Mouse (Mus musculus): ENCODE measurements at regions not wholly inside any gene's neighbourhood (a gene's known extent, or its start where the extent isn't known, plus 50 kb on each side); places are given as distances from the start of the nearest gene placed in this dataset.

DNA sequence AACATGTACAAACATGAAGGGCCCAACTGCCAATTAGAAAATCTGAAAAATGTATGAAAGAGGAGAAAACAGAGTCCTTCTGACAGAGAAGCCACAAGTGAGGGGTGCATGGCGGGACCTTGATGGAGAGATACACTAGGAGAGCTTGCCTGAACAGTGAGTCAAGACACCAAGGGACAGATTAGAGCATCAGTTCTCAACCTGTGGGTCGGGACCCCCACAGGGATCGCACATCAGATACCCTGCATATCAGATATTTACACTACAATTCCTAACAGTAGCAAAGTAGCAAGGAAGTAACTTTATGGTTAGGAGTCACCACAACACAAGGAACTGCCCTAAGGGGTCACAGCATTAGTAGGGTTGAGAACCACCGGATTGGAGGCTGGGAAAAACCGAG, 58.9 kb upstream of the Arid1b start:
- DNase-seq (ENCODE audit: low spot score in 2 of 2), result no peak

DNA sequence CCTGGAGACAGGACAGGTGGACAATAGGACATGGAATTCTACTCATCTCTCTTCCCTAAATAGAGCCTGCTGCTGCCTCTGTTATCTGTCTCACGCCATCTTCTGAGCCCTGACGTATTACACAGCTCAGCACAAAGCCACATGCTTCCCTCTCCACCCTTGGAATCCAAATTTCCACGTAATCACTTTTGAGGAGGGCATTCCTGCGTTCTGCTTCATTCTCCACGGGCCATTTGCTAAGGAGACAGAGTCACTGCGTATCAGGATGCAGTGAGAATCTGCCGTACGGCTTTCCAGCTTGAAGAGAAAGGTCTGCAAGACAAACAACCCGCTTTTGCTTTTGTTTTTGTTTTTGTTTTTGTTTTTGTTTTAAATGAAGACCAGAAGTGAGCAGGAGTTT, 53.5 kb upstream of the Arid1b start:
- no peak for DNase-seq (ENCODE audit: low spot score in 2 of 2)

DNA sequence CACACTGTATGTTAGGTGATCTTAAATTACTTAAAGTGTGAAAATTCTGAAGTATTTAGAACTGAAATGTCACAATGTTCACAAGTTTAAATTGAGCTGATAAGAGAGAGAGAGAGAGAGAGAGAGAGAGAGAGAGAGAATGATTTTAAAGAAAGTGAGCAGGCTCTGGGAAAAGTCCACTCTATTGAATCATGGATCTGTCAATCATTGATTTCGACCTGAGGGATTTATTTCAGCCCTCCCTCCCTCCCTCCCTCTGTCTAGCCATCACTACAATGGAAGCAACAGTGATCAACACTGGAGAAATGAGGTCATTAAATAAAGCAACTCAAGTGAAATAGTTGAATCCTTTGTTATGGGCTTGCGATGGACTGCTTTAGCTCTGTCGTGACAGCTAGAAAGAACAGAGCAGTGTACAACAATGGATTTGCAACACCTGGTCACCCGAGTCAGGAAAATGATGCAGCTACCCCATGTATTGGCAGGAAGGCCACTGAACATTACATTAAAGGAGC, 52.8 kb upstream of the Arid1b start:
- DNase-seq (ENCODE audit: low spot score in 2 of 2), result no peak

DNA sequence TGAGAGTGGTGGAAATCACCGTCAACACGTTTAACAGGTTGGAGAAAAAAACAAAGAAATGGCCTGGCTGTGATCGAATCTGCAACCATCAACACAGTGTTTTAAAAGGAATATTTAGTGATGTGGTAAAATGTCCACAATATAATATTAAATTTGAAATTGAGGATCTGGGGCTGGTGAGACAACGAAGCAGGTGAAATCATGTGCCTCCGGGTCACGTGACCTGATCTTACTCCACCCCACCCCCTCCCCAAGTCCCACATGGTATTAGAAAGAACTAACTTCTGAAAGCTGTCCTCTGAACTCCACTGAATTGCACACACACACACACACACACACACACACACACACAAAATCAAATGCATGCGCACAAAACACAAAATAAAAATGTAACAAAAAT, 51.3 kb upstream of the Arid1b start:
- DNase-seq (ENCODE audit: low spot score in 2 of 2), result no peak

Measured in left cerebral cortex, adult 8-10 months (tissue).